Mouse (Mus musculus) thymus, adult 2 months (tissue): ENCODE measurements around the gene Rita1.

Experiments
- CTCF ChIP-seq: fragments of 200-500 bp; IDR thresholded peaks from 2 replicates; pipeline ENCODE4 v1.5.1; 2012; ENCODE audit warnings: mild to moderate bottlenecking, control low read depth, low read length, moderate library complexity, borderline replicate concordance; ENCODE audit not compliant: control insufficient read depth, poor library complexity, insufficient read depth; ENCODE audit errors: extremely low read depth
- POLR2A ChIP-seq: fragments of 200-500 bp; IDR thresholded peaks from 2 replicates; pipeline ENCODE4 v1.6.1; 2012; ENCODE audit warnings: mild to moderate bottlenecking, low read length, control low read depth, moderate library complexity; ENCODE audit not compliant: control insufficient read depth, poor library complexity, insufficient read depth; ENCODE audit errors: extremely low read depth

DNA sequence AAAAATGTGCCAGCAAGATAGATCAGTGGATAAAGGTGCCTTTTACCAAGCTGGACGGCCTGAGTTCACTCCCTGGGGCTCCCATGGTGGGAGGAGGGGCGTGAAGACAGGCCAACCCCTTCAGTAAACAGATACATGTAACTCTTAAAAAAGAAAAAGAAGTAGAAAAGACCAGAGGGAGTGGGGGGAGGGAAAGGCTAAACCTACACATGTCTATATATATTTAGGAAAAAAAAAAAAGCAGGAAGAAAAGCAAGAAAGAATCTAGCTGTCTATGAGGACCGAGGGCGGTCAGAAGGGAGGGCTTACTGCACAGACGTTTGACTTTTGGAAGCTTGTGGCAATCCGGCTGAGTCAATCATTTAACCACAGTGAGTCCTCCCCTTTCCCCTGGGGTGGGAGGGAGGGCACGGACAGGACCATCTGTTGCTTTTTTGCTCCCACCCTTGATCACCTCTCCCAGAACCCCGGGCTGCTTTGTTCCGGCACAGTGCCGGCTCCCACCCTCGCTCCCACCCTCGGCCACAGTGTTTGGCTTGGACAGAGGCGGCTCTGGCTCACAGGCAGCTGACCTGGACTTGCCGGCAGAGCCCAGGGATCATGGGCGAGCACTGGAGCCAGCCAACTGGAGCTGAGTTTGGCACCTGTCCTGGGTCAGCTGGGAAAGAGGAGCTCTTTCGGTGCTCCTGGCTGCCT is 51.6 kb downstream of the Rita1 start:
- no peak for TF ChIP-seq POLR2A
- TF ChIP-seq CTCF: no peak
